Mouse (Mus musculus) limb, embryonic 14.5 days (tissue): Measurements from ENCODE around the gene Srgap2. TPM values are rescaled to one million over a fixed set of nuclear protein-coding genes. Genes with fewer than 3 reads are reported as not detected.
A peak's percentile ranks its signal among the peaks of the same experiment; 100 is the strongest.
"Not testable (repeated sequence)": the region's sequence is repeated elsewhere in the genome, so short reads cannot be mapped to it uniquely, and the experiment has no call there.

ENCODE experiments used
- ATAC-seq: fragments of 200-750 bp; cut with Nextera tagmentation; 2 replicates; pipeline ENCODE4 v1.8.0; 2017; ENCODE audit warnings: low read depth, moderate number of reproducible peaks, moderate TSS enrichment; ENCODE audit not compliant: low FRiP score
- DNase-seq: peaks from one replicate; pipeline ENCODE4 v3.0.0-alpha.2; 2015; ENCODE audit warnings: low spot score
- H3K27ac ChIP-seq: fragments of 300-500 bp; sonication (generic); replicated peaks from 2 replicates; pipeline ENCODE4 v1.5.1; 2014; ENCODE audit warnings: low read depth, mild to moderate bottlenecking, low read length, moderate library complexity, mixed read lengths
- H3K27me3 ChIP-seq: fragments of 300-500 bp; sonication (generic); 2 replicates; pipeline ENCODE4 v1.6.1; 2014; ENCODE audit warnings: low read length, mixed read lengths; ENCODE audit not compliant: control insufficient read depth, insufficient read depth
- H3K36me3 ChIP-seq: fragments of 300-500 bp; sonication (generic); 2 replicates; pipeline ENCODE4 v1.6.1; 2014; ENCODE audit warnings: mild to moderate bottlenecking, low read length, moderate library complexity, mixed read lengths; ENCODE audit not compliant: control insufficient read depth, insufficient read depth
- H3K4me1 ChIP-seq: fragments of 300-500 bp; sonication (generic); 2 replicates; pipeline ENCODE4 v1.6.1; 2014; ENCODE audit warnings: antibody characterized with exemption, low read length, mixed read lengths; ENCODE audit not compliant: control insufficient read depth, insufficient read depth
- H3K4me2 ChIP-seq: fragments of 300-500 bp; sonication (generic); replicated peaks from 2 replicates; pipeline ENCODE4 v1.6.1; 2014; ENCODE audit warnings: low read depth, mild to moderate bottlenecking, low read length, moderate library complexity; ENCODE audit not compliant: severe bottlenecking
- H3K4me3 ChIP-seq: fragments of 300-500 bp; sonication (generic); replicated peaks from 2 replicates; pipeline ENCODE4 v1.5.1; 2014; ENCODE audit warnings: low read length
- H3K9ac ChIP-seq: fragments of 300-500 bp; sonication (generic); 2 replicates; pipeline ENCODE4 v1.6.1; 2014; ENCODE audit warnings: mild to moderate bottlenecking, low read depth, low read length, moderate library complexity; ENCODE audit not compliant: severe bottlenecking
- H3K9me3 ChIP-seq: fragments of 300-500 bp; sonication (generic); 2 replicates; pipeline ENCODE4 v1.6.1; 2016; ENCODE audit warnings: low read length; ENCODE audit not compliant: control insufficient read depth
- POLR2A ChIP-seq: fragments of 200-500 bp; IDR thresholded peaks from 2 replicates; pipeline ENCODE4 v1.8.0; 2012; ENCODE audit warnings: inconsistent platforms, mild to moderate bottlenecking, moderate library complexity, borderline replicate concordance; ENCODE audit not compliant: insufficient read depth, insufficient read length; ENCODE audit errors: extremely low read depth
- WGBS: fragments of 180-500 bp; shearing (Covaris S2); extraction: QIAGEN DNeasy Blood & Tissue Kit; methylation state at CpG from one replicate; pipeline ENCODE4 v1.1.7; 2014; 5-methylcytosine and 5-hydroxymethylcytosine counted together
- polyA plus RNA-seq, 2 experiments: library from polyadenylated mRNA; depleted of rRNA in 1 of 2; stranded (reverse) in 1 of 2; unstranded in 1 of 2; fragments of >200 nt; fragmentation: Nextera tagmentation in 1 of 2; extraction: Ambion mirVana in 1 of 2; gene quantifications; 2 replicates each; pipeline versions ENCODE4 v1.2.1 to v1.2.3; 2012 to 2014

Gene Srgap2
- polyA plus RNA-seq, 2 experiments, result 20.5 to 38.9 TPM

DNA sequence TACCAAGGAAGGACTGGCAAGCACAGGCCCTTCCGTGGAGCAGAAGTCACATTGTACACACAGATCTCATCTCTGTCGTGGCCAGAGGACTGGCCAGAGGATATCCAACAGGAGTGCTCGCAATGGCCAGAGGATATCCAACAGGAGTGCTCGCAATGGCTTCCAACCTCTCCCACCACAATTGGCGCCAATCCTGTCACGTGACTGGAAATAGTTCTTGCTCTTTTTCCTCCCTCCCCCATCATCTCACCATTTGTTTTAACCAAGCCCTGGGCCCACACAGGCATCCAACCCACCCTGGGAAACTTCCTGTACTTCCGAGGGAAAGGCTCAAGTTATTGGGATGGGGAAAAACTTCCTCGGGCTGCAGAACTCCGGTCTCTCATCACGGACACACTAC lies 258.4 kb downstream of the Srgap2 start:
- TF ChIP-seq POLR2A, result no peak
- H3K4me1 ChIP-seq, result no peaks in the 10 kb centered on the region
- H3K4me3 ChIP-seq, result no peak overlapping the region
- H3K9ac ChIP-seq, result no peak overlapping the region
- H3K36me3 ChIP-seq, result peaks cover 2% of the 10 kb centered on the region; the same call in 1 of the 2 replicates
- no peaks in the 10 kb centered on the region for H3K9me3 ChIP-seq
- H3K27ac ChIP-seq, result no peak overlapping the region
- DNase-seq, result no peak
- WGBS, result 79% methylated on average over 10 of the region's 10 CpGs
- ATAC-seq, result no peak
- H3K4me2 ChIP-seq, result no peak overlapping the region
- no peaks in the 10 kb centered on the region for H3K27me3 ChIP-seq

DNA sequence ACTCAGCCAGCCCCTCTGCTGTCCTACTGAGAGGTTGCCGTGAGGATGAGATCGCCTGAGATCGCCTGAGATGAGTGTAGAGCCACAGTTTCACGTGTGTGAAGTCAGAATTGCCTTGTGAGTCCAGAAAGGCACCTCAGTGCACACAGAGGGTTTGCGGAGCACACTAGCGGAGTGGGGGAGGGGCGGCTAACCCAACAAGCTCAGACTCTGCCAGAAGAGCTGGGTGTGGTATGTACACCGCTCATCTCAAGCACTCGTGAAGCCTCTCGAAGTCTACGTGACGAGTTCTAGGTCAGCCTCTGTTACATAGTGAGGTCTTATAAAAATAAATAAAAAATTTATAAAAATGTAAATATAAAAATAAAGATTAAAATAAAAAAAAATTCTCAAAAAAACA lies 263.2 kb downstream of the Srgap2 start:
- H3K36me3 ChIP-seq, result no peaks in the 10 kb centered on the region
- no peak overlapping the region for H3K9ac ChIP-seq
- TF ChIP-seq POLR2A, result no peak
- no peak overlapping the region for H3K4me3 ChIP-seq
- ATAC-seq (no peak), DNase-seq (no peak)
- H3K27ac ChIP-seq, result no peak overlapping the region
- H3K4me1 ChIP-seq, result no peaks in the 10 kb centered on the region
- H3K9me3 ChIP-seq, result no peaks in the 10 kb centered on the region
- H3K27me3 ChIP-seq, result no peaks in the 10 kb centered on the region
- 76% methylated on average over 12 of the region's 12 CpGs for WGBS
- H3K4me2 ChIP-seq, result no peak overlapping the region

DNA sequence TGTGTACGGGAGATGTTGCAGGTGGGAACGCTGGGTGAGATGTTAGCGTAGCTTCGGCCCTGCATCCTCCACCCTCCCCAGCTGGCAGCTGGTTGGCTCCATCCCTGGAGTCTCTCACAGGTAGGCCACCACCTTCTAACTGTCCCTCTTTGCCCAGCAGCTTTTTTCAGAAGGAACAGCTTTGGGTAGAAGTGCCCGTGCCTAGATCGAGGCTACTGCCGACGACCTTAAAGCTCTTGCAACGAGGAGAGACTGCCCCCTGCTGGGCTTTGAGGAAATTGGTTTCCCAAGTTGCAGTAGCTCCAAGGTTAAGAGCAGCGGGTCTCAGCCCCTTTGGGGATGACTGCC lies 266.9 kb downstream of the Srgap2 start:
- Histone ChIP-seq H3K9me3 (no peaks in the 10 kb centered on the region), H3K4me1 (no peaks in the 10 kb centered on the region), H3K27ac (no peak overlapping the region), H3K4me3 (no peak overlapping the region), H3K9ac (no peak overlapping the region), H3K36me3 (no peaks in the 10 kb centered on the region), H3K27me3 (no peaks in the 10 kb centered on the region), H3K4me2 (no peak overlapping the region)
- TF ChIP-seq POLR2A, result no peak
- DNase-seq (peak; percentile 55), ATAC-seq (peak; percentile 37; the same call in 1 of the 2 replicates)
- 24% methylated on average over 10 of the region's 10 CpGs for WGBS

DNA sequence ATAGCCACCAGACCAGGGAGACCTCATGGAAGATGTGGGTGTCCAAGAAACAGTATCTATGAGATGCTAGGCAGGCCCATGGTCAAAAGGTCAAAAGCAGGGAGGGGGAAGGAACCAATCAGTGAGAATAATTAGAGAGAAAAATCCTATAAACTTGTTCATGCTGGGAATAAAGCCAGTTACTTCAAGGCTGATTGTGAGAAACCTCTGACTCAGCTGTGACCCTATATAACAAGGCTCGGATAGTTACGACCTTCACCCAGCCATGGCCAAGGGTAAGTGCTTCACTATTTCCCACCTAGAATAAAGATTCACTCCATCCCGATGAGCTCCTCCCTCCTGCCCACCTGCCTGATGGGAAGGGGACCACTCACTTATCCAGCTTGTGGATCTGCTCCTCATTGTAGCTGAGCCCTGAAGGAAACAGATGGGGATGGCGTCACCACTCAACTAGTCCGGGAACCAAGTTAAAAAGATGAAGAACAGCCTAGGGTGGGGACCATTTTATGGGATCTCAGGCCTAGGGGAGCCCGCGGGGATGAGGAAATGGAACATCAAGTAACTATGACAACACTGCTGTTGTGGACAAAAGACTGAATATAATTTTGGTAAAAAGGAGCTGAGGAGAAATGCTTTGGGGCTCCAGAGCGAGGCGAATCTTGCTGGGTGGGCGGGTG lies 267.4 kb downstream of the Srgap2 start:
- Histone ChIP-seq H3K27ac (no peak overlapping the region), H3K4me2 (no peak overlapping the region), H3K9me3 (no peaks in the 10 kb centered on the region), H3K36me3 (no peaks in the 10 kb centered on the region), H3K4me1 (no peaks in the 10 kb centered on the region), H3K4me3 (no peak overlapping the region), H3K27me3 (no peaks in the 10 kb centered on the region), H3K9ac (no peak overlapping the region)
- no peak for DNase-seq
- TF ChIP-seq POLR2A, result no peak
- WGBS, result 36% methylated on average over 10 of the region's 10 CpGs
- ATAC-seq, result peak; percentile 62

DNA sequence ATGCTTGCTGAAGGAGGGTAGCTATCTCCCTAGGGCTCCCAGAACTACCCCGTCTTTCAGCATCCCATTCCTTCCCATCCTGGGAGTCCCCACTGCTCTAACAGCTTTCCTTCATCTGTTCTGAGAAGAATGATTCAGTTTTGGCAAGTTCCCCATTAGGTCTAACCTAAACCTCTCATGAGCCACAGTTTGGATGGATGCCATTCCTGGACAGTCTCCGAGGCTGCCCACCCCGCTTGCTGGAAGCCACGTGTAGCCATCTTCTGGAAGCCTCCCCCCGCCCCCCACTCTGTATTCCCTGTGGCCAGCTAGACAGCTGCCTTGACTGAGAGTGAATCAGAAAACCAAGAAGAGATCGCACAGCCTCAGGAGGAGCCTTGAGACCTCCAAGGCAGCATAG lies 269.9 kb downstream of the Srgap2 start:
- DNase-seq, result no peak
- Histone ChIP-seq H3K4me2 (no peak overlapping the region), H3K36me3 (no peaks in the 10 kb centered on the region), H3K27ac (no peak overlapping the region), H3K9me3 (no peaks in the 10 kb centered on the region), H3K9ac (no peak overlapping the region), H3K27me3 (no peaks in the 10 kb centered on the region), H3K4me1 (no peaks in the 10 kb centered on the region), H3K4me3 (no peak overlapping the region)
- TF ChIP-seq POLR2A, result no peak
- WGBS, result 85% methylated on average over 6 of the region's 6 CpGs
- ATAC-seq, result no peak

DNA sequence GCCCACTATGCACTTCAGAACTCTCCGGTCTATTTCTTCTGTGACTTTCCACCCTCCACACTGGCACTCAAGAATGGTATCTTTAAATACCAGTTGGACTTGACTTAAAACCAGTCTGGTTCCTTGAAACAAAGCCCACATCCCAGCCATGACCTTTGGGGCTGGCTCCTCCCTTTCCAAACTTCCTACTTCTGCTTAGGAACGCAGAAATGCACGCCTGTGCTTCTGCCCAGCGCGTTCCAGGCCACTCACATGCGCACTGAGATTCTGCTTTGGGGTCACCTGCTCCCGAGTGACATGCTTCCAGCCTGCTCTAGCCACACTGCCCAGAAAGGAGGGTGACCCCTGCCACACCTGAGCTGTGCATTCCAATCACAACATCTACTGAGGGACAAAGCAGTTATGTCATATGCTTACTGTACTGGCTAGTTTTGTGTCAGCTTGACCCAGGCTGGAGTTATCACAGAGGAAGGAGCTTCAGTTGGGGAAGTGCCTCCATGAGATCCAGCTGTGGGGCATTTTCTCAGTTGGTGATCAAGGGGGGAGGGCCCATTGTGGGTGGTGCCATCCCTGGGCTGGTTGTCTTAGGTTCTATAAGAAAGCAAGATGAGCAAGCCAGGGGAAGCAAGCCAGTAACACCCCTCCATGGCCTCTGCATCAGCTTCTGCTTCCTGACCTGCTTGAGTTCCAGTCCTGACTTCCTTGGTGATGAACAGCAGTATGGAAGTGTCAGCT lies 274.5 kb downstream of the Srgap2 start:
- H3K27ac ChIP-seq, DNase-seq, H3K9me3 ChIP-seq, H3K4me3 ChIP-seq, H3K4me2 ChIP-seq, H3K4me1 ChIP-seq, H3K27me3 ChIP-seq, ATAC-seq, H3K9ac ChIP-seq, H3K36me3 ChIP-seq: not testable (repeated sequence)
- 78% methylated on average over 7 of the region's 7 CpGs for WGBS
